Mouse (Mus musculus): ENCODE measurements around the gene Limd1. TPM values are rescaled to one million over a fixed set of nuclear protein-coding genes. Genes with fewer than 3 reads are reported as not detected.

Limd1 gene
- total and polyA plus RNA-seq, 2 experiments from 2014 or later, result 11.1 to 30.3 TPM

GRCm38 (mm10) chr9:123520735-123521134 lies 42.2 kb downstream of the Limd1 start:
- Histone ChIP-seq H3K27me3 (ENCODE audit: insufficient read depth, low read length) (no peaks in the 10 kb centered on the region), H3K9me3 (ENCODE audit: low read length) (no peaks in the 10 kb centered on the region), H3K4me3 (ENCODE audit: low read length) (no peak overlapping the region), H3K4me1 (ENCODE audit: insufficient read depth, low read length) (no peaks in the 10 kb centered on the region), H3K27ac (no peak overlapping the region), H3K4me2 (ENCODE audit: low read depth, low read length) (no peak overlapping the region), H3K9ac (replicated peaks; ENCODE audit: low read length) (no peak overlapping the region), H3K36me3 (ENCODE audit: insufficient read depth, low read length) (peaks cover 12% of the 10 kb centered on the region; the same call in 1 of the 2 replicates)
- DNase-seq (ENCODE audit: low spot score) (no peak), ATAC-seq (no peak)
- TF ChIP-seq CTCF (IDR thresholded peaks at IDR 0.05; ENCODE audit: low read depth), result no peak
- 93% methylated on average over 3 of the region's 3 CpGs for WGBS

- no peak overlapping the region for H3K4me3 ChIP-seq (ENCODE audit: low read length)
- 33% methylated on average over 3 of the region's 3 CpGs for WGBS
- TF ChIP-seq CTCF (IDR thresholded peaks at IDR 0.05; ENCODE audit: low read depth), result peak; percentile 72
- peaks cover 12% of the 10 kb centered on the region; the same call in 1 of the 2 replicates for H3K36me3 ChIP-seq (ENCODE audit: insufficient read depth, low read length)
- DNase-seq (ENCODE audit: low spot score) (peak; percentile 44), ATAC-seq (no peak)
- no peaks in the 10 kb centered on the region for H3K27me3 ChIP-seq (ENCODE audit: insufficient read depth, low read length)
- H3K9ac ChIP-seq (replicated peaks; ENCODE audit: low read length), result no peak overlapping the region
- no peak overlapping the region for H3K4me2 ChIP-seq (ENCODE audit: low read depth, low read length)
- H3K4me1 ChIP-seq (ENCODE audit: insufficient read depth, low read length), result no peaks in the 10 kb centered on the region
- no peaks in the 10 kb centered on the region for H3K9me3 ChIP-seq (ENCODE audit: low read length)
- H3K27ac ChIP-seq, result no peak overlapping the region
Observed at GRCm38 (mm10) chr9:123523676-123524075, 45.2 kb downstream of the Limd1 start.

- Histone ChIP-seq H3K36me3 (ENCODE audit: insufficient read depth, low read length) (peaks cover 1% of the 10 kb centered on the region; the same call in 1 of the 2 replicates), H3K9me3 (ENCODE audit: low read length) (no peaks in the 10 kb centered on the region), H3K27ac (peak overlapping the region; percentile 16; the same call in 1 of the 2 replicates), H3K4me2 (ENCODE audit: low read depth, low read length) (no peak overlapping the region), H3K27me3 (ENCODE audit: insufficient read depth, low read length) (no peaks in the 10 kb centered on the region), H3K9ac (replicated peaks; ENCODE audit: low read length) (no peak overlapping the region), H3K4me1 (ENCODE audit: insufficient read depth, low read length) (no peaks in the 10 kb centered on the region), H3K4me3 (ENCODE audit: low read length) (no peak overlapping the region)
- TF ChIP-seq CTCF (IDR thresholded peaks at IDR 0.05; ENCODE audit: low read depth), result peak; percentile 79
- DNase-seq (ENCODE audit: low spot score), result peak; percentile 84
- 0% methylated on average over 1 of the region's 1 CpGs for WGBS
- no peak for ATAC-seq
Observed at GRCm38 (mm10) chr9:123525095-123525494, 46.6 kb downstream of the Limd1 start.

GRCm38 (mm10) chr9:123526502-123526901 lies 48.0 kb downstream of the Limd1 start:
- TF ChIP-seq CTCF (IDR thresholded peaks at IDR 0.05; ENCODE audit: low read depth), result no peak
- peaks cover 7% of the 10 kb centered on the region for H3K4me1 ChIP-seq (ENCODE audit: insufficient read depth, low read length)
- no peaks in the 10 kb centered on the region for H3K9me3 ChIP-seq (ENCODE audit: low read length)
- no peaks in the 10 kb centered on the region for H3K27me3 ChIP-seq (ENCODE audit: insufficient read depth, low read length)
- no peak overlapping the region for H3K4me3 ChIP-seq (ENCODE audit: low read length)
- WGBS, result 81% methylated on average over 5 of the region's 5 CpGs
- no peak overlapping the region for H3K9ac ChIP-seq (replicated peaks; ENCODE audit: low read length)
- H3K4me2 ChIP-seq (ENCODE audit: low read depth, low read length), result no peak overlapping the region
- H3K36me3 ChIP-seq (ENCODE audit: insufficient read depth, low read length), result no peaks in the 10 kb centered on the region
- H3K27ac ChIP-seq, result no peak overlapping the region
- DNase-seq (ENCODE audit: low spot score) (no peak), ATAC-seq (no peak)

- Histone ChIP-seq H3K4me2 (ENCODE audit: low read depth, low read length) (peak overlapping the region; percentile 63), H3K4me3 (ENCODE audit: low read length) (peak overlapping the region; percentile 83), H3K4me1 (ENCODE audit: insufficient read depth, low read length) (peaks cover 12% of the 10 kb centered on the region), H3K27ac (peak overlapping the region; percentile 96), H3K36me3 (ENCODE audit: insufficient read depth, low read length) (no peaks in the 10 kb centered on the region), H3K9ac (replicated peaks; ENCODE audit: low read length) (peak overlapping the region; percentile 62), H3K27me3 (ENCODE audit: insufficient read depth, low read length) (no peaks in the 10 kb centered on the region), H3K9me3 (ENCODE audit: low read length) (no peaks in the 10 kb centered on the region)
- ATAC-seq (no peak), DNase-seq (ENCODE audit: low spot score) (peak; percentile 14)
- TF ChIP-seq CTCF (IDR thresholded peaks at IDR 0.05; ENCODE audit: low read depth), result no peak
- WGBS, result 16% methylated on average over 6 of the region's 6 CpGs
Observed at GRCm38 (mm10) chr9:123528087-123528925, 49.8 kb downstream of the Limd1 start.

- ATAC-seq, result 0 out of 2 replicates have a peak, but pooled peaks have one; percentile 11
- no peaks in the 10 kb centered on the region for H3K36me3 ChIP-seq (ENCODE audit: insufficient read depth, low read length)
- H3K27ac ChIP-seq, result peak overlapping the region; percentile 96
- peak; percentile 68 for DNase-seq (ENCODE audit: low spot score)
- H3K4me2 ChIP-seq (ENCODE audit: low read depth, low read length), result peak overlapping the region; percentile 63
- TF ChIP-seq CTCF (IDR thresholded peaks at IDR 0.05; ENCODE audit: low read depth), result no peak
- peak overlapping the region; percentile 83 for H3K4me3 ChIP-seq (ENCODE audit: low read length)
- H3K4me1 ChIP-seq (ENCODE audit: insufficient read depth, low read length), result peaks cover 12% of the 10 kb centered on the region
- no peaks in the 10 kb centered on the region for H3K27me3 ChIP-seq (ENCODE audit: insufficient read depth, low read length)
- H3K9ac ChIP-seq (replicated peaks; ENCODE audit: low read length), result peak overlapping the region; percentile 62
- H3K9me3 ChIP-seq (ENCODE audit: low read length), result no peaks in the 10 kb centered on the region
- 1% methylated on average over 17 of the region's 17 CpGs for WGBS
Observed at GRCm38 (mm10) chr9:123528926-123529295, 50.4 kb downstream of the Limd1 start.

Measured in hindbrain, postnatal 0 days (tissue).